Mouse (Mus musculus) thymus, postnatal 14 days (tissue): ENCODE results near the gene Mad1l1.

Experiments
- DNase-seq: peaks from one replicate; pipeline ENCODE4 v3.0.0; 2021

Mad1l1 gene

GRCm38 (mm10) chr5:140321756-140322575 is 614 bp upstream of the Mad1l1 start:
- no peak for DNase-seq

- no peak for DNase-seq
Measured at GRCm38 (mm10) chr5:140316716-140317115, 4.6 kb downstream of the Mad1l1 start.

- no peak for DNase-seq
Measured at GRCm38 (mm10) chr5:140307602-140308001, 13.8 kb downstream of the Mad1l1 start.

DNA sequence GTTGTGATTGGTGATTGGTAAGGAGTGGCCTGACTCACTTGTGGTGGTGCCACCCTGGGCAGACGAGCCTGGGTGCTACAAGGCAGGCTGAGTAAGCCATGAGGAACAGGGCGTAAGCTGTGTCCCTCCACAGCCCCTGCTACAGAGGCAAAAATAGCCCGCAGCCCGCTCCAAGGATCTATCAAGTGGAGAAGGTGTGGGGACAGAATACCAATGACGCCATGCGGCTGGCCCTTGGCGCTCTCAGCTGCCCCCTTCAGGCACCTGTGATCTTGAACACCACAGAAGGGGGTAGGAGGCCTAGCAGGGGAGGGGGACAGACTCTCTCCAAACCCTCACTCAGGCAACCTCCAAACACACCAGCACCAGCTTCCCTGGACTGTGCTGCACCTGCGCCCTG is 15.3 kb downstream of the Mad1l1 start:
- peak; percentile 23 for DNase-seq

DNA sequence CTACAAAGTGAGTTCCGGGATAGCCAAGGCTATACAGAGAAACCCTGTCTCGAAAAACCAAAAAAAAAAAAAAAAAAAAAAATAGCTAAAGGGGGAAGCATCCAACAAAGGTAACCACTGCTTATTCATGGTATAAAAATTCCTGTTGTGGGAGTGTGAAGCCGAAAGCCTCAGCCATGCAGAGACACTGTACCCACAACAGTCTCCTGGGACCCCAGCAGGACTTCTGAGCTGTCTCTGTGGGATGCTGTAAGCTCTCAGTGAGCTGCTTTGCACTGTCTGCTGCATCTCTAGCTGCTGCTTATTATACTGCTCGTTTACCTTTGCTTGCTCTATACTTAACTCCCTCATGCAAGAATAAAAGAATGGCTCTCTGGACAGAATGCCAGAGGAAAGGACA is 23.1 kb downstream of the Mad1l1 start:
- no peak for DNase-seq

DNA sequence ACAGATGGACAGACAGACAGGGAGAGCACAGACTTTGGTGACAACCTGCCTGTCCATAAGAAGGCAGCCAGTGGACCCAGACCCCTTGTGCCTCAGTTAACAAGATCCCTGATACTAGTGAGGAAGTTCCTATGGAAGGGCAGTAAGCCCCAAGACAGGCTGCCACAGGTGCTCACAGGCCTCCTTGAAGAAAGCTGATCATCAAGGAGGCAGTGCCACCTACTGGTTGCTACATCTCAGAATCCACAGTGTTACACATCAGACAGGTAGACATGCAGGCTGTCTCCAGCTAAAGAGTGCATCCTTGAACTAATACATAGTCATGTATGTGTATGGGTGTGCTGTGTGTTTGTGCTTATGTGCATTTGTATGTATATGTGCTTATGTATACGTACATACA is 29.2 kb downstream of the Mad1l1 start:
- peak; percentile 87 for DNase-seq

DNA sequence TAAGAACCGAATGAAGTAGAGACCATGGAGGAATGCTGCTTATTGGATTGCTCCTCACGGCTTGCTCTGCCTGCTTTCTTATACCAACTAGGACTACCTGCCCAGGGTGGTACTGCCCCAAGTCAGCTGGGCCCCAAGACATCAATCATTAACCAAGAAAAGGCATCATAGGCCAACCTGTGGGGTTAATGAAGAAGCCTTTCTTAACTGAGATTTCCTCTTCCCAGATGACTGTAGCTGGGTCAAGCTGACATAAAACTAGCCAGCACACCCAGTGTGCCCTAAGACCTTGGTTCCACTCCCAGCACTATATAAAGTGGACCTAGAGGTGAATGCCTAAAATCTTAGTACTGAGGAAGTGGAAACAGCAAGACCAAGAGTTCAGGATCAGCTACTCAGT is 32.2 kb downstream of the Mad1l1 start:
- no peak for DNase-seq

- no peak for DNase-seq
Measured at GRCm38 (mm10) chr5:140288287-140288686, 33.1 kb downstream of the Mad1l1 start.

DNA sequence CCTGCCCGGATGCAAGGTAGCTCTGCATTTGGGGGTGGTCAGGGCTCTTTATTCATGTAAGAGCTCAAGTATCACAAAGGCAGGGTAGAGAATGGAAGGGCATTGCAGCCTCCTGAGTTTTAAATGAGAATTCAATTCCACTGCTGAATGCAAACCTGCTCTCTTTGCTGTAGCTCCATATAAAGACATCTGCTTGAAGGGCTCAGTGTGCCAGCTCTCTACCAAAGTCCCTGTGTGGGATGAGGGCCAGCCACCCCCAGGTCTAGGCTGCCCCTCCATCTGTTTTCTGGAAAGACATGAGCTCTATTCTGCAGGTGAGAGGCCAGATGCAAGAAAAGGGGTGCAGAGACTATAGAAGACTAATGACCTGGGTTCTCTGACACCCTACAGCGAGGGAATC is 36.6 kb downstream of the Mad1l1 start:
- DNase-seq: no peak

DNA sequence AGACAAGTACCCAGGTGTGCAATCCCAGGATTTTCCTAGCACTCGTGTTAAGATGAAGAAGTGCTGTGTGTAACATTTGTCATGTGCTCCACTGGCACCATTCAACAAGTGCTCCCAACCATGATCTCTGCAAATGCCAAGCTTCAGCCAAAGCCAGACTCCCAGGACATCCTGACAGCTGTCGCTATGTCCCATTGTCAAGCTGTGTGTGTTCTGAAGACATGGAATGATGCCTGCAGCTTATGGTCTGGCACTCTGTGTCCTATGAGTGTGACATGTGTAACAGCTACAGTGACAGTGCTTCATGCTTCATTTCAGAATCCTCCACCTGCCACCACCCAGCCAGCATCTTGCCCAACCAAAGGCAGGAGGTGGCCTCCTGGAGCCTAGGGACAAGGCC is 37.3 kb downstream of the Mad1l1 start:
- DNase-seq: no peak

GRCm38 (mm10) chr5:140282900-140283299 is 38.5 kb downstream of the Mad1l1 start:
- DNase-seq: no peak

- DNase-seq: peak; percentile 87
Measured at GRCm38 (mm10) chr5:140282376-140282775, 39.0 kb downstream of the Mad1l1 start.

DNA sequence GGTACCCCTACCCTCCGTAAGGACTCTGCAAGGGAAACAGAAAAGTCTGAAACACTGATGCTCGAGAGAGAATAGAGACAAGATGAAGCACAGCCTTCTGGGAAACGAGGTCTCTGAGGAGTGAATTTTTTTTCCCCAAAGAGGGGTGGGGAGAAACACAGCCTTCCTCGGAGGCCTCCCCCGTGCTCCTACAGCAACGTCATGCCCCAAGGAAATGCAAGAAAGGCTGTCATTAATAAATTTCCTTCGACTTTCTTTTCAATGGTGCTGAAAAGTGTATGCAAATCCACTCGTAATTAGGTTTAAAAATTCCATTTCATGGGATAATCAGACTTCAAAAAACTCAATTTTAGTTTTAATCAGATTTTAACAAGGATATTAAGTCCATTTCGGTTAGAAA is 41.1 kb downstream of the Mad1l1 start:
- peak; percentile 2 for DNase-seq

DNA sequence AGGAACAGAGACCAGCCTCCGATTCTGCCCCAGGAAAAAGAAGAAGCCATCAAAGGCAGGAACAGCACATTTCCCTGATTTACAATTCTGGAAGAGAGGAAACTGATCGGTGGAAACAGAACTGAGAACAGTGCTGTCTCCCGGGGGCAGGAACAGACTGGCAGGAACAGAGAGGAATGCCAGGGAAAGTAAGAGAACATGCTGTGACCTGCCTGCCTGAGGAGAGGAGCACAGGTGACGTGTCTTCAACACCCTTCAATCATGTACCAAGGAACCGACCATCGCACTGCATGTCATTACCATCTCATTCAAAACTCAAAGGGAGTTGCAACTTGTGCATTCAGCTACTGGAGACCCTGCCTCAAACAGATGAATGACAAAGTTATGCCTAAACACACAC is 44.6 kb downstream of the Mad1l1 start:
- DNase-seq: no peak

GRCm38 (mm10) chr5:140270976-140271685 is 50.2 kb downstream of the Mad1l1 start:
- peak; percentile 86 for DNase-seq

GRCm38 (mm10) chr5:140268396-140268795 is 53.0 kb downstream of the Mad1l1 start:
- no peak for DNase-seq

GRCm38 (mm10) chr5:140267061-140267460 is 54.3 kb downstream of the Mad1l1 start:
- no peak for DNase-seq

- DNase-seq: peak; percentile 60
Measured at GRCm38 (mm10) chr5:140264825-140265575, 56.4 kb downstream of the Mad1l1 start.

GRCm38 (mm10) chr5:140263754-140264749 is 57.3 kb downstream of the Mad1l1 start:
- DNase-seq: peak; percentile 90

- DNase-seq: peak; percentile 78
Measured at GRCm38 (mm10) chr5:140262401-140262800, 59.0 kb downstream of the Mad1l1 start.

DNA sequence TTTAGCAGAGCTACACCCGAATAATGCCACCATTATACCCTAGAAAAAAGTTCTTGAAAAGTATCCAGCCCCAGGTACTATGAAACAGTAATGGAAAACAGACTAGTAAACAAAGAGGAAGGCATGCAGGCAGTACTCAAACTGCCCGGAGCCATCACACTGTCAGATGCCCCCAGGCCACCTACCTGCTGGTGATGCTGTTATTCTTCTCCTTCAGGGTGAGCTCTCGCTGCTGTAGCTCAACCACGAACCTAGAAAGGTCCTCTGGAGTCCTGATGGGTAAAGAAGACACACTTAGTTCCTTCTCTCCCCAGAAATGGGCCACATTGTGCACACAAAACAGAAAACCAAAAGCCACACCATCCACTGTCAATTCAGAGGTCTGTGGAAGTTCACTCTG is 60.0 kb downstream of the Mad1l1 start:
- no peak for DNase-seq

- peak; percentile 53 for DNase-seq
Measured at GRCm38 (mm10) chr5:140258633-140259032, 62.7 kb downstream of the Mad1l1 start.
